Mouse (Mus musculus) gastrocnemius, postnatal 14 days (tissue): ENCODE results near the gene Nol3. TPM values are rescaled to one million over a fixed set of nuclear protein-coding genes. Genes with fewer than 3 reads are reported as not detected.

Source experiments
- DNase-seq: peaks from one replicate; pipeline ENCODE4 v3.0.0; 2021; ENCODE audit warnings: mixed read lengths
- intact Hi-C: fragments of 180-260 bp; cut with DNase I; formaldehyde crosslinking; loops from one replicate; pipeline ENCODE4 v1.15.1; 2025; ENCODE audit warnings: low total_unique reads
- microRNA-seq, 2 experiments: library from miRNA; unstranded; fragments of <30 nt; microRNA quantifications; one replicate each; pipeline ENCODE4 v1.2.0; 2021
- total RNA-seq, 2 experiments: library from RNA; stranded (reverse); gene quantifications; 2 replicates each; pipeline ENCODE4 v1.2.3; 2021

The Nol3 gene
- total RNA-seq, 2 experiments from 2014 or later: 24.1 to 27.3 TPM

- no peak for DNase-seq
- intact Hi-C loops: no loop called here
Measured at GRCm38 (mm10) chr8:105326968-105327367, 51.0 kb downstream of the Nol3 start.

GRCm38 (mm10) chr8:105330325-105330724, 54.4 kb downstream of the Nol3 start:
- no peak for DNase-seq
- intact Hi-C loops: no loop called here

GRCm38 (mm10) chr8:105331469-105331868, 55.5 kb downstream of the Nol3 start:
- DNase-seq: no peak
- intact Hi-C loops: no loop called here

Small RNA genes within 50 kb of the gene (microRNA-seq; reads per million reads assigned to microRNA genes)
- gene Gm27320: 0 reads per million in 2 experiments
- 609 to 687 reads per million in 2 experiments for gene Mir328

Other genes starting within 250 kb of the Nol3 start
- not detected for gene Ces3a, start 227.5 kb upstream of the Nol3 start, total RNA-seq
- not detected for gene Ces3b, start 192.4 kb upstream of the Nol3 start, total RNA-seq
- gene Ces4a, start 144.3 kb upstream of the Nol3 start, total RNA-seq: not detected
- gene Cbfb, start 105.5 kb upstream of the Nol3 start, total RNA-seq: 10 to 100 TPM; 37.2 TPM
- gene D230025D16Rik, start 51.0 kb upstream of the Nol3 start, total RNA-seq: 10 to 100 TPM; 14.6 to 18.7 TPM
- gene B3gnt9, start 21.0 kb upstream of the Nol3 start, total RNA-seq: 1 to 10 TPM; 5.1 to 6.1 TPM
- gene Tradd, start 11.5 kb upstream of the Nol3 start, total RNA-seq: 1 to 10 TPM; 2.8 to 3.9 TPM
- gene Fbxl8, start 11.5 kb upstream of the Nol3 start, total RNA-seq: 1 to 10 TPM; 1.3 TPM
- gene Hsf4, start 6.3 kb upstream of the Nol3 start, total RNA-seq: 1 to 10 TPM in 1 of 2 experiments, under 1 TPM in 1; 0.95 to 1.4 TPM
- 1 to 10 TPM in 1 of 2 experiments, under 1 TPM in 1; 0.84 to 1.3 TPM for gene 4931428F04Rik, start 13.7 kb downstream of the Nol3 start, total RNA-seq
- gene Exoc3l, start 20.0 kb downstream of the Nol3 start, total RNA-seq: 1 to 10 TPM; 3.4 to 3.7 TPM
- gene E2f4, start 21.5 kb downstream of the Nol3 start, total RNA-seq: 10 to 100 TPM; 15.4 to 17.2 TPM
- gene Elmo3, start 29.5 kb downstream of the Nol3 start, total RNA-seq: under 1 TPM; 0.40 to 0.45 TPM
- gene Lrrc29, start 50.1 kb downstream of the Nol3 start, total RNA-seq: 1 to 10 TPM in 1 of 2 experiments, under 1 TPM in 1; 0.76 to 1.6 TPM
- 10 to 100 TPM; 20.6 to 21.5 TPM for gene Tmem208, start 50.2 kb downstream of the Nol3 start, total RNA-seq
- 10 to 100 TPM; 12.1 to 15.6 TPM for gene Fhod1, start 71.8 kb downstream of the Nol3 start, total RNA-seq
- 1 to 10 TPM in 1 of 2 experiments, under 1 TPM in 1; 0.84 to 1.0 TPM for gene Slc9a5, start 72.7 kb downstream of the Nol3 start, total RNA-seq
- gene Plekhg4, start 97.1 kb downstream of the Nol3 start, total RNA-seq: under 1 TPM; 0.07 to 0.08 TPM
- gene Kctd19, start 137.4 kb downstream of the Nol3 start, total RNA-seq: under 1 TPM in 1 of 2 experiments, not detected in 1; 0.21 TPM
- under 1 TPM; 0.53 to 0.97 TPM for gene Lrrc36, start 137.4 kb downstream of the Nol3 start, total RNA-seq
- gene Tppp3, start 195.4 kb downstream of the Nol3 start, total RNA-seq: 100 to 1,000 TPM; 191 to 254 TPM
- 10 to 100 TPM; 10.1 to 11.2 TPM for gene Zdhhc1, start 220.8 kb downstream of the Nol3 start, total RNA-seq
- 1 to 10 TPM; 1.9 to 2.1 TPM for gene Hsd11b2, start 242.6 kb downstream of the Nol3 start, total RNA-seq